Mouse (Mus musculus) testis, adult 2 months (tissue): ENCODE results near the gene Nrcam.

Experiments used
- CTCF ChIP-seq: fragments of 200-500 bp; IDR thresholded peaks from 2 replicates; pipeline ENCODE4 v1.5.1; 2012; ENCODE audit warnings: low read depth, mild to moderate bottlenecking, inconsistent platforms, low read length, moderate library complexity; ENCODE audit not compliant: control insufficient read depth, insufficient read depth, insufficient replicate concordance
- POLR2A ChIP-seq: fragments of 200-500 bp; IDR thresholded peaks from 2 replicates; pipeline ENCODE4 v1.6.1; 2012; ENCODE audit warnings: low read depth, mild to moderate bottlenecking, inconsistent platforms, low read length, moderate library complexity; ENCODE audit not compliant: control insufficient read depth

DNA sequence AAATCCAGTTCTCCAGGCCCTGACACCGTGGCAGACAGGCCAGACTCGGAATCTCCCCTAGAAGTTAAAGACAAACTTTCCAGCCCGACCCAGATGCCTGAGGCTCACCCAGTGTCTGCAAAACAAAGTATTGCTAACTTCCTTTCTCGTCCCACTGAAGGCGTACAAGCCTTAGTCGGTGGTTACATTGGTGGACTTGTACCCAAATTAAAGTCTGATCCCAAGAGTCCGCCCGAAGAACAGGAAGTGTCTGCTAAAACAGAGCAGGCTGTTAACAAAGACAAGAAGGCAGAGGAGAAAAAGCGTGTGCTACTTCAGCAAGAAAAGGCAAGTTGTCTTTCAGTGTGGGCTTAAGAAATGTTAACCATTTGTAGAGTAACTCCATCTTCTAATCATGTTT is 45.3 kb upstream of the Nrcam start:
- TF ChIP-seq POLR2A: no peak
- TF ChIP-seq CTCF: no peak
